Mouse (Mus musculus) lung, postnatal 14 days (tissue): Measurements from ENCODE around the gene Icmt.

ENCODE experiments used
- DNase-seq: peaks from one replicate; pipeline ENCODE4 v3.0.0; 2021

The Icmt gene

DNA sequence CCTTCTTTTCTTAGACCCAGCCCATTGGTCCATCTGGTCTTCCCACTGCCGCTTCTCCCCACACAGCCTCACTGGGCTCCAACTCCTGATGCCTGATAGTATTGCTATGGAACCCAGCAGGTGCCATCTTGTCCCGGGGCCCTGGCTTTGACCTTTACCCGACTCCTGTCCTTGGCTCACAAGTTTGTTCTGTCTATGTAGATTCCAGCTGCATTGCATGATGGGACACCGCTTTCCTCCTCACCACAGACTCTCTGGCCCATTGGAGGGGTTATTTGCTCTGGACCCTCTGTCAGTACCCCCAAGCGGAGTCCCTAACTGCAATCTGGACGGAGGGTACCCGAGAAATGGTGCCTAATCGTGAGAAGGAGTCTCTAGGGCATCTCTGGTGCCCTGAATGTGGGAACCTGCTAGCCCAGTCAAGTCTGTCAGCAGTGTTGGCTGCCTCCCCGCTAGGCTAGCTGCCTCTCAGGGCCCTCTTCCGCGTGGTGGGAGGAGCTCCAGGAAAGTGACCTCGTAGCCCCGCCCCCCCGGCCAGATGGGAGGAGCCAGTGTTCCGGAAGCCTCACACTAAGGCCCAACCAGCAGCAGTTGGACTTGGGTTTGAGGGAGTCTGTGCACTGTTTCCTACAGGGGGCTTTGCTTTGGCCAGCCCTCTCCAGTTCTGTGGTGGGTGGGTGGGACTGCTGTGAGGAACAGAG, 43.7 kb downstream of the Icmt start:
- no peak for DNase-seq

DNA sequence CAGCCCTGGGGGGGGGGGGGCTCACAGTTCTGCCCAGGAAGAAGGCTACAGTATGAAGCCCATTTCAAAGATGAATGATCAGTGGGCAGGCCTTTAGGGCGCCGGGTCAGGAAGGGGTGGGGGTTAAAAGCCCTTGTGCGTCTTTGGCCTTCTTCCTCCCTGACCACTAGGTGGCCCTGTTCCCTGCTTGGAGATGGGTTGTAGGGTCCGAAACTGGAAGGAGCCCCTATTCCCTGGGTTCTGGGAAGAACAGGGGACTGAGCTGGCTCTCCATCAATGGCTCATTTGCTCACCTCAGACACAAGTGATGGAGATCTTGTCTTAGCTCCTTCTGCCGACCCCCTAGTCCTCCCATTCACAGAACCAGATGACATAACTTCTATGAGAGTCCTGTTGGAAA, 46.3 kb downstream of the Icmt start:
- DNase-seq, result peak; percentile 38

DNA sequence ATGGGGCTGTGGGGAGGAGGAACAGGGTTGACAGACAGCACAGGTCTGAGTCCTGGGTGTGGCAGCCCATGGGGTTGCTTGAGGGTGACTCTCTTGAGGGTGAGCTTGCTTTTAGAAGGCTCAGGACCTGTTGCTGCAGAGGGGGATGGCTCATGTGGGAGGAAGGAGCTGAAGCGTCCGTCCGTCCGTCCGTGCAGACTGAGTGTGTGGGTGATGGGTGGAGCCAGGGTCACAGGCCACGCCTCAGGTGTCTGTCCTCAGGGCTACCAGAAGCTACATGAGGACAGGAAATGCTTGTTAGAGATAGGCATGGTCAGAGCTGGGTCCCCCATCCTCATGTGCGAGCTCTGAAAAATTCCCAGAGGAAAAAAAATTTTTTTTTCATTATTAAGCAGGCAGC, 47.6 kb downstream of the Icmt start:
- no peak for DNase-seq

DNA sequence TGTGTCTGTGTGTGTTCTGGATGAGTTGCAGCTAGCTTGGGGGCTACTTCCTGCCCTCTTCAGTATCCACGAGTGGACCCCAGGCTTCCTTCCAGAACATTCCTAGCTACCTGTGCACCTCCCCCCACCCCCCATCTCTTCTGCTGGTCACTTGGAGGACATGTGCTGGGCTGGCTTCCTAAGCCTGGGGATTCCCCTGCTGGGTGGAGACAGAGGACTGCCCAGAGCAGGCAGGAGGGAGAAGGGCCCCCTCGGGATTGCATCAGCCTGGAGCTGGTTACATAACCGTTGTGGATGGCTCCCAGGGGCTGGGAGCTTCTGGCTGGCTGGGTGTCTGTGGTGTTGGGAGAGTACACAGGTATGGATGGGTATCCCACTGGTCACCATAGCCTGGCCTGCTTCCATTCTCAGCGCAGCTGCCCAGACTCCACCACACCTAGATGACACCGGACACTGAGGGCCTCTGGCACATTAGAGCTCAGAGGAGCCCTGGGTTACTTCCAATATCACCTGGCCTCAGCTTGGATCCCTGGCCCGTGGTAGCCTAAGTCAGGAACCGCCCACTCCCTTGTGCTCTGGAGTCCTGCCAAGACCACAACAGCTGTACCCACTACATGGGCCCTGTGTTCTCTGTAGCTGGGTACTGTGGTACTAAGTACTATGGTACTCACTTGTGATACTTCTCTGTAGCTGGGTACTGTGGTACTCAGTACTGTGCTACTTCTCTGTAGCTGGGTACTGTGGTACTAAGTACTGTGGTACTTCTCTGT, 48.3 kb downstream of the Icmt start:
- peak; percentile 79 for DNase-seq

DNA sequence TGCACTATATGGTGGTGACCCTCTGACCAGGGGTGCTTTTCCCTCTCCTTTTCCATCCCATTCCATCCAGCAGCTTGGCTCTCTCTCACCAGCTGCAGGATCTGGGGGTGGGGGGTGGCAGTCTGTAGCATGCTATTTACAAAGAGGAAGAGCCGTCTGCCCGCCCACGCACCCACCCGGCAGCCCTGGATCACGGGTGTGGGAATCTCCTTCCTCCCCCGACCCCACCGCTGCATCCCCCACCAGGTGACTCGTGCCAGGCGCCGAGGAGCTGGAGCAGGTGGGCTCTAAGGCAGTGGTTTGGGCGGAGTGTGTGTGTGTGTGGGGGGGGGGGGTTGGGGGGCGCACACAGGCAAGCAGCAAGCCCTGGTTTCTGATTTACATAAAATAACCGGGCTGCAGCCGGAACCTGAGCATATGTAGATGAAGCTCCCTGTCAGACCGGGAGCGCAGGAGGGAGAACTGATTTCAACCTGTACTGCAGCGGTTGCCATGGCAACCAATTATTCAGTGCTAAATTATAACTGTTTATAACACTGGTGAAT, 52.9 kb downstream of the Icmt start:
- no peak for DNase-seq

DNA sequence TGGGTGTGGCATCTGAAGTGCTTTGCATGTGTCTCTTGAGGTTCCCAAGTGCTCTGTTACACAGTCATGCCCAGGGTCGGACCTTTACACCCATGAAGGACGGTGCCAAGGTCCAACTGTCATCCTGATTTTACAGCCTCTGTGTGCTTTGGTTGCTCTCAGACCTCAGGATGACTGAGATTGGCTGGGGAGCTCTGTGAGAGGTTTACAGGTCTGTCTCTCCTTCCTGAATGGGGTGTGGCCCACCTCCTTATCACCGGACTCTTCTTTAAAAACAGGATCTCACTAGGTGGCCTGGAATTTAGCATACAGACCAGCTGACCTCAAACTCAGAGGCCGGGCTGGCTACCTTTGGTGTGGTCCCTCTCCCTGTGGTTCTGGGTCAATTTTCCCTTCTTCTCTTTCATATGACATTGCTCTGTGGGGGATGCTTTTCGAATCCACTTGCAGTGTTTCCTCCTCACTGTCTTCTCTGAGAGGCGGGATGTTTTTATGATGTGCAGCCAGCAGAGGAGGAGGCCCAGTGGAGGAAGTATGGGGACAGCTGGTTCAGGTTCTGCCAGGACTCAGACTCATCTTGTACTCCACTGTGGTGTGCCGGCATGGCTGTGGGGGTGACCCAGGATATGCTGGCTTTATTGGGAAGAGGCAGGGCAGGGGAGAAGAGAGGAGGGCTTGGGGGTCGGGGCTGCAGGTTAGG, 53.8 kb downstream of the Icmt start:
- no peak for DNase-seq

DNA sequence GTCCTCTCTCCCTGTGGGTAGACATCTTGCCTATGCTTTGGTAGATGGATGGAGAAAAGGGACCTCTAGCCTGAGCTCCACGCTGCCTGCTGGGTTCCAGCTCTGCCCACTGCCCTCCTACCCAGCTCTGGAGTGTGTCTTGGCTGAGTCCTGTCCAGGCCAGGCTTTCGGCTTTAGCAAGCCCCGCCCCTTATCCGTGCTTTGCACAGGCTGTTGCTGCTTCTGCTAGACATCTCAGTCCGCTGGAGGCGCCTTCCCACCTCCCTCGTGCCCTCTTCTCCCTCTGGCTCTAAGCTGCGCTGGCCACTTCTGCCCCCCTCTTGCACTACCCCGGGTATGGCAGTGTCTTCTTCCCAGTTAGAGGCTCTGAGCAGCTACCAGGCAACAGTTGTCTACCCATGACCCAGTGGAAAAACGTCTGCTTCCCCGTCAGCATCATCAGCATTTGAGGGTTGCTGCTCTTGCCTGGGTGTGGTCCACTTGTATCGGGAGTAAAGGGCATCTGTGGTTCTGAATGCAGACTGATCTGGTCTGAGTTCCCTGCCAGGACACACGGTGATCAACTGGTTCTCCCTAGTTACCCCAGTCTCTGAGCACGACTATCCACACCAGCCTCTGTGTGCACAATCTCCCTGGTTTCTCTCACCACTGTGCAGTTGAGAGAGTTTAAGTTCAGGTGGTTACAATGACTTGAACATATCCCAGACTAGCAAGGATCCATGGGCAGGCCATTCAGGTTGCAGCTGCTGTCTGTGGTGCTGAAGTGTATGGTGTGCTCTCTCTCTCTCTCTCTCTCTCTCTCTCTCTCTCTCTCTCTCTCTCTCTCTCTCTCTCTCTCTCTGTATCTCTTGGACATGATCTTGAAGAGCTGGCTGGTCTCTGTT, 54.6 kb downstream of the Icmt start:
- DNase-seq, result no peak

DNA sequence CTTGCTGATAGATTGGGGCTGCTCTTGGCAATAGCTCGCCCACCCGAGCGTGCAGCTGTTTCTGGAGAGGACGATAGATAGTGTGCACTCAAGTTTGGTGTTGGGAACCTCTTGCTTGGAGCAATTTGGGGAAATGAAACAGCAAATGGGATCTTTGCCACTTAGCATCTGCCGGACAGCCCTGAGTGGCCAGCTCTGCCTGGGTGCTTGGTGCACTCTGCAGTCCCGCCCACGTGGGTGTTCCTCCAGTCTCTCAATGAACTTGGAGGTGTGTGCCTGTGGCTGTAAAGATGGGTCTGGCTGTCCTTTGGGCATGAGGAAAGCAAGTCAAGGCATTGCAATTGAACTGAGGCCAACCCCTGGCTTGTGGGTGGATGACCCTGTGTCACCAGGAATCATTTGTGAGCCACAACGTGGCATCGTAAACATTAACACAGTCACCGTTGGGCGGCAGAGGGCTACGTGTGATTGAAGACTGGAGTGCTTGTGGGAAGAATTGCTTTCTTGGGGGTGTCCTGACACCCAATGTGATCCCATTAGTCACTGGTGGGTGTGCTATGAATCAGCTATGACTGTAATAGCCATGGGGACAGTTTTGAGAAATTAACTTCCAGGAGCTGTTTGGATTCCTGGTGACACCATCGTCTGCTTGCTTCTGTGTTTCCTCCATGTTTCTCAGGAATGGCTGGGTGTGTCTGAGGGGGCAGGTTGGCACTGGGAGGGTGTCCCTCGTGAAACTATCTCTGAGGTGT, 57.0 kb downstream of the Icmt start:
- no peak for DNase-seq

DNA sequence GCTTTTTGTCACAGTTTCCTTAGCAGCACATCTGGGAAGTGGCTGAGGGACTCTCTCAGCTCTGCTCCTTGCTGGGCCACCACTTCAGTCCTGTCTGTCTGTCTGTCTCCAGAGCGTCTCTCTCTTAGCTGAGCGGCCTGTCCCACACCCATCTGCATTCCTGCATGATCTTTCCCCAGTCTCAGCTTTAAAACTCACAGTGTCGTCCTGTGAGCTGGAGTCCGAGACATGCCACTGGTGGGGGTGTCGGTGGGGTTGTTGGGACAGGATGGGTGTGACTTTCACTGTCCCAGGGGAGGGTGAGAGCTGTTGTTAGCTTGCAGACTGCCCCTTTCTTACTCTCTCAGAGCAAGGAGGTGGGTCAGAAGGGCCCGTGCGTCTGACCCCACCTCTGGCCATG, 58.6 kb downstream of the Icmt start:
- DNase-seq, result no peak
